Comparison of ENCODE assay signal across 21 mouse cellular contexts in genomic region chr10:30278987-30279386, GRCm38 (mm10).
"Had no signal": no experiment of that assay in that cellular context is flagged by ENCODE, and none has a peak within 500 bp of the region (broad histone marks: within the 10 kb centered on the region; RNA-seq: fewer than 3 reads in every experiment).

No protein-coding gene starts in this region.

- H3K4me2 ChIP-seq: intestine, embryonic 15.5 days; limb, embryonic 12.5 days; liver, embryonic 11.5 days; lung, embryonic 15.5 days; midbrain, embryonic 11.5 days; neural tube, embryonic 12.5 days; stomach, embryonic 15.5 days had no signal

- H3K4me1 ChIP-seq: intestine, embryonic 15.5 days; lung, embryonic 15.5 days; neural tube, embryonic 12.5 days; stomach, embryonic 15.5 days had no signal

- H3K27ac ChIP-seq: intestine, embryonic 15.5 days; kidney, postnatal 0 days; left cerebral cortex, adult 2 months; limb, embryonic 12.5 days; liver, embryonic 14.5 days; lung, embryonic 15.5 days; neural tube, embryonic 12.5 days; stomach, embryonic 15.5 days had no signal

- H3K9me3 ChIP-seq: intestine, embryonic 15.5 days; lung, embryonic 15.5 days; neural tube, embryonic 12.5 days; stomach, embryonic 15.5 days had no signal

- DNase-seq: kidney, adult 11 months; kidney, adult 8-10 months; layer of hippocampus, postnatal 36 days; liver, postnatal 0 days; lung, postnatal 10 days; lung, postnatal 4 days; midbrain, embryonic 14.5 days; retina, postnatal 1 day; right cerebral cortex, postnatal 25 days; spleen, adult 18-20 months; thymus, postnatal 25 days had no signal

- ATAC-seq: intestine, embryonic 15.5 days; liver, postnatal 0 days had no signal

- H3K27me3 ChIP-seq: intestine, embryonic 15.5 days; limb, embryonic 12.5 days; lung, embryonic 15.5 days; neural tube, embryonic 12.5 days; stomach, embryonic 15.5 days had no signal

- H3K4me3 ChIP-seq: intestine, embryonic 15.5 days; left cerebral cortex, adult 2 months; limb, embryonic 12.5 days; lung, embryonic 15.5 days; neural tube, embryonic 12.5 days; stomach, embryonic 15.5 days had no signal

- H3K36me3 ChIP-seq: intestine, embryonic 15.5 days; limb, embryonic 12.5 days; lung, embryonic 15.5 days; neural tube, embryonic 12.5 days; stomach, embryonic 15.5 days had no signal

- H3K9ac ChIP-seq: intestine, embryonic 15.5 days; limb, embryonic 12.5 days; liver, embryonic 14.5 days; liver, postnatal 0 days; lung, embryonic 15.5 days; neural tube, embryonic 12.5 days; stomach, embryonic 15.5 days had no signal
